Mouse (Mus musculus): Measurements from ENCODE around the gene Dnajb7. TPM values are rescaled to one million over a fixed set of nuclear protein-coding genes. Genes with fewer than 3 reads are reported as not detected.

Dnajb7 gene
- total and polyA plus RNA-seq, 2 experiments from 2014 or later = 0.18 TPM; not detected in 1

DNA sequence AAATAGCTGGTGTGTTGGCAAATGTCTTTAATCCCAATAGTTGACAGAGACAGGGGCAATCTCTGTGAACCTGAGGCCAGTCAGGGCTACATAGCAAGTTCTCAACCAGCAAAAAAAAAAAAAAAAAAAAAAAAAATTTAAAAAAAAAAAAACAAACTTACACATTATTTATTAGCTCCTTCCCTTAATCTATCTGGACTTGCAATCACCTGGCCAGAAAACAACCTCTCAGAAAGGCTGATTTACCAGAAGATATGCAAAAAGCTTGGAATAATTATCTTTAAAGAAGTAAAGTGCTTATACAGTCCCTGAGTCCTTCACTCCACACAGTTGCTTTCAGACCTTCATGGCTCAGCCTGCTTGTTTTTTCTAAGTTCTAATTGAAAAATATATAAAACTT is 9.9 kb downstream of the Dnajb7 start:
- Histone ChIP-seq H3K9me3 (ENCODE audit: low read length) (no peaks in the 10 kb centered on the region), H3K27me3 (ENCODE audit: insufficient read depth, low read length) (no peaks in the 10 kb centered on the region), H3K36me3 (ENCODE audit: insufficient read depth) (no peaks in the 10 kb centered on the region), H3K4me1 (ENCODE audit: insufficient read depth) (peaks cover 16% of the 10 kb centered on the region), H3K4me3 (ENCODE audit: low read depth, low read length) (peak overlapping the region; percentile 84), H3K27ac (ENCODE audit: low read depth, low read length) (no peak overlapping the region), H3K9ac (no peak overlapping the region), H3K4me2 (ENCODE audit: low read depth) (peak overlapping the region; percentile 65)
- DNase-seq (no peak), ATAC-seq (no peak)
- no peak for TF ChIP-seq CTCF (IDR thresholded peaks at IDR 0.05; ENCODE audit: low read depth)

DNA sequence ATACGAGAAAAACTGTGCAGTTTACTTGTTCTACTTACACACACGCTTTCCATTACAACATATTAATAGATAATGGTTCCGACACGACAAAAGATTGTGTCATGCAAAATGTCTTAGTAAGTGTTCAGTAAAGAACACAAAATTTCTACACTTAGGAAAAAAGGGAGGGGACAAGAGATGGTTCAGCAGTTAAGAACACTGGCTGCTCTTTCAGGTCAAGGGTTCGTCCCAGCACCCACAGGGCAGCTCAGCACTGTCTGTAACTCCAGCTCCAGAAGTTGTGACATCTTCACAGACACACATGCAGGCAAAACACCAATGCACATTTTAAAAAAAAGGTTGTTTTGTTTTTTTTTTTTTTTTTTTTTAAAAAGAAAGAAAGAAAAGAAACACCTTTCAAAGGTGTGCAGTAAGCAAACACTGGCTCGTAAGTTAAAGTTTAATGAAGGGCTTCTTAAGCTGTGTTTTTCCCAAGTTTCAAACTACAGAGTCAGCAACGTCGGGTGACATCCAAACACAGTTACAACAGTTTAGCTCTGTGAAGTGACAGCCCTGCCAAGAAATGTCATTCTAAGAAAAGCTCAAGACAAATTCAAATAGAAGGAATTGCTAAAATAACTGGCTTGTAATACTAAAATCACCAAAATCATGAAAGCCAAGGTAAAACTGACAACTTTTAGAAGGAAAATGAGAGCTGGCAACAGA is 13.7 kb downstream of the Dnajb7 start:
- Histone ChIP-seq H3K4me1 (ENCODE audit: insufficient read depth) (peaks cover 6% of the 10 kb centered on the region; the same call in 1 of the 2 replicates), H3K4me2 (ENCODE audit: low read depth) (no peak overlapping the region), H3K9me3 (ENCODE audit: low read length) (no peaks in the 10 kb centered on the region), H3K27ac (ENCODE audit: low read depth, low read length) (no peak overlapping the region), H3K36me3 (ENCODE audit: insufficient read depth) (peaks cover 8% of the 10 kb centered on the region; the same call in 1 of the 2 replicates), H3K9ac (no peak overlapping the region), H3K27me3 (ENCODE audit: insufficient read depth, low read length) (no peaks in the 10 kb centered on the region), H3K4me3 (ENCODE audit: low read depth, low read length) (no peak overlapping the region)
- 79% methylated on average over 8 of the region's 8 CpGs for WGBS
- TF ChIP-seq CTCF (IDR thresholded peaks at IDR 0.05; ENCODE audit: low read depth) = no peak
- no peak for DNase-seq
- no peak for ATAC-seq

DNA sequence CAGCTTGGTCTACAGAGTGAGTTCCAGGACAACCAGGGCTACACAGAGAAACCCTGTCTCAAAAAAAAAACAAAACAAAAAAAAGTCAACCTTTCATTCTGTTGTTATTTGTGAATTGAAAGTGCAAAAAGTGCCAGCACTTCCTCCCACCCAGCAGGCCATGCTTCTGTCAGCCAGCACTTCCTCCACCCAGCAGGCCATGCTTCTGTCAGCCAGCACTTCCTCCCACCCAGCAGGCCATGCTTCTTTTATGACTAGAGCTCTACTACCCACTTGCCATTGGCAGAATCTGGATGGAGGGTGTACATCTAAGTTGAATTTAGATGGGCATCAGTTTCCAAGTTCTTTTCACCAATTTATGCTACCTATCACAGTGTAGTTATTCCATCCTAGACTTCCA is 15.1 kb downstream of the Dnajb7 start:
- DNase-seq (no peak), ATAC-seq (no peak)

DNA sequence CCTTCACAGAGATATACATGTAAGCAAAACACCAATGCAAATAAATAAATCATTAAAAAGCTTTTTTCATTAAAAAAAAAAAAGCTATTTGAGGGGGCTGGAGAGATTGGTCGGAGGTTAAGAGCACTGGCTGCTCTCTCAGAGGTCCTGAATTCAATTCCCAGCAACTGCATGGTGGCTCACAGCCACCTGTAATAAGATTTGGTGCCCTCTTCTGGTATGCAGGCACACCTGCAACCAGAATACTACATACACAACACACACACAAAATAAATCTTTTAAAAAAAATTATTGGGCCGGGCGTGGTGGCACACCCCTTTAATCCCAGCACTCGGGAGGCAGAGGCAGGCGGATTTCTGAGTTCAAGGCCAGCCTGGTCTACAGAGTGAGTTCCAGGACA is 21.8 kb downstream of the Dnajb7 start:
- no peak overlapping the region for H3K9ac ChIP-seq
- peaks cover 63% of the 10 kb centered on the region for H3K36me3 ChIP-seq (ENCODE audit: insufficient read depth)
- H3K4me3 ChIP-seq (ENCODE audit: low read depth, low read length) = no peak overlapping the region
- H3K27ac ChIP-seq (ENCODE audit: low read depth, low read length) = no peak overlapping the region
- no peaks in the 10 kb centered on the region for H3K27me3 ChIP-seq (ENCODE audit: insufficient read depth, low read length)
- no peak for DNase-seq
- H3K4me1 ChIP-seq (ENCODE audit: insufficient read depth) = no peaks in the 10 kb centered on the region
- no peak for ATAC-seq
- WGBS = 97% methylated on average over 5 of the region's 5 CpGs
- H3K4me2 ChIP-seq (ENCODE audit: low read depth) = no peak overlapping the region
- no peaks in the 10 kb centered on the region for H3K9me3 ChIP-seq (ENCODE audit: low read length)
- TF ChIP-seq CTCF (IDR thresholded peaks at IDR 0.05; ENCODE audit: low read depth) = peak; percentile 22; the same call in 1 of the 2 replicates

More for the DNA sequence above, 15.1 kb downstream of the Dnajb7 start:
- H3K27ac ChIP-seq (ENCODE audit: low read depth, low read length) = no peak overlapping the region
- H3K36me3 ChIP-seq (ENCODE audit: insufficient read depth) = peaks cover 10% of the 10 kb centered on the region
- no peaks in the 10 kb centered on the region for H3K9me3 ChIP-seq (ENCODE audit: low read length)
- H3K4me1 ChIP-seq (ENCODE audit: insufficient read depth) = no peaks in the 10 kb centered on the region
- H3K4me3 ChIP-seq (ENCODE audit: low read depth, low read length) = no peak overlapping the region
- no peaks in the 10 kb centered on the region for H3K27me3 ChIP-seq (ENCODE audit: insufficient read depth, low read length)
- TF ChIP-seq CTCF (IDR thresholded peaks at IDR 0.05; ENCODE audit: low read depth) = no peak
- no peak overlapping the region for H3K4me2 ChIP-seq (ENCODE audit: low read depth)
- H3K9ac ChIP-seq = no peak overlapping the region

DNA sequence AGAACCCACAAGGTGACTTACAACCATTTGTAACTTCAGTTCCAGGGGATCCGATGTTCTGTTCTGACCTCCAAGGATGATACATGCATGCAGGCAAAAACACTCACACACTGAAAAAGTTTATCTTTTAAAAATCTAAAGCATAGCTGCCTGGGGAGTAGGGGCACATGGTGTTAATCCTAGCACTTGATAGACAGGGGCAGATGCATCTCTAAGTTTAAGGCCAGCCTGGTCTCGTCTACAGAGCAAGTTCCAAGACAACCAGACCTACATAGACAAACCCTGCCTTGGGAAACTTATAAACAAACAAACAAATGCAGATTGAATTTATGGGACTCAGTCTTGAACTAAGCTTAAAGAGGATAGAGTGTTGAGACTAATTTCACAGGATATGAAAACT is 29.3 kb downstream of the Dnajb7 start:
- WGBS = 89% methylated on average over 2 of the region's 2 CpGs
- Histone ChIP-seq H3K9ac (no peak overlapping the region), H3K27ac (ENCODE audit: low read depth, low read length) (no peak overlapping the region), H3K4me2 (ENCODE audit: low read depth) (no peak overlapping the region), H3K9me3 (ENCODE audit: low read length) (no peaks in the 10 kb centered on the region), H3K4me1 (ENCODE audit: insufficient read depth) (no peaks in the 10 kb centered on the region), H3K4me3 (ENCODE audit: low read depth, low read length) (no peak overlapping the region), H3K27me3 (ENCODE audit: insufficient read depth, low read length) (no peaks in the 10 kb centered on the region), H3K36me3 (ENCODE audit: insufficient read depth) (peaks cover 59% of the 10 kb centered on the region)
- DNase-seq (no peak), ATAC-seq (no peak)
- TF ChIP-seq CTCF (IDR thresholded peaks at IDR 0.05; ENCODE audit: low read depth) = no peak

DNA sequence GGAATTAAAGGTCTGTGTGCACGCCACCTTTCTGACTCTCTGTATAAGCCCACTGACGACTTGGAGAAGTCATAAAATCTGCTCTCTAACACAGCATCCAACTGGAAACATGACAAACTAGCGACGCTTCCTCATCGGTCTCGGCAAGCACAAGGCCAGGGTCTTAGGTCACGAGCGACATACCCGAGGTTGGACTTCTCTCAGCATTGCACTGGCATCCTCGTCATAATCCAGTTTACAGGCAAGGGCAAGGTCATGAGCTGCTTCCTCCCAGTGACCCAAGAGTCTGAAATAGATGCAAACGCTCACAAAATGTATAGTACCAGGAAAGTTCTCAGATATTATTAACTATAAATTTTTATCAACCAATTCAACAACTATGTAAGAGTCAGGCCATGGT is 33.5 kb downstream of the Dnajb7 start:
- Histone ChIP-seq H3K9me3 (ENCODE audit: low read length) (no peaks in the 10 kb centered on the region), H3K36me3 (ENCODE audit: insufficient read depth) (peaks cover 65% of the 10 kb centered on the region), H3K27ac (ENCODE audit: low read depth, low read length) (no peak overlapping the region), H3K4me3 (ENCODE audit: low read depth, low read length) (no peak overlapping the region), H3K9ac (no peak overlapping the region), H3K4me1 (ENCODE audit: insufficient read depth) (no peaks in the 10 kb centered on the region), H3K27me3 (ENCODE audit: insufficient read depth, low read length) (no peaks in the 10 kb centered on the region), H3K4me2 (ENCODE audit: low read depth) (no peak overlapping the region)
- WGBS = 94% methylated on average over 11 of the region's 11 CpGs
- no peak for ATAC-seq
- TF ChIP-seq CTCF (IDR thresholded peaks at IDR 0.05; ENCODE audit: low read depth) = no peak
- no peak for DNase-seq

DNA sequence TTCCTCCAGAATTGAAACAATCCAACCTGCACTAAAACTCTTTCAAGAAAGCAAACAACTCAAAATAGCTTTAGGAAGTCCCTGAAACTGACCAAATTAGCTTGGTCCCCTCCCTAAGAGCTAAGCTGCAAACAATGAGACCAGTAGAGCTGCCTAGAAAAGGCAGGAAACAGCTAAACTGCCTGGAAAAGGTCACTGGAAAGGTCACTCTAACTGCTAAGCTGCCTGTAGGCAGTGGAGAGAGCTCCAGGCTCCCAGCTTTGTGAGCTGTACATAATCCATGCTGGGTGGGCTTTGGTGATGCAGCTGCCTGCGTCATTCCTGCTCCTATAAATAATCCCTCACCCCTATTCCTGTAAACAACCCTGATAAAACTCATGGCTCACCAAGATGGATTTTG is 37.7 kb downstream of the Dnajb7 start:
- Histone ChIP-seq H3K4me1 (ENCODE audit: insufficient read depth) (no peaks in the 10 kb centered on the region), H3K27me3 (ENCODE audit: insufficient read depth, low read length) (no peaks in the 10 kb centered on the region), H3K9ac (no peak overlapping the region), H3K36me3 (ENCODE audit: insufficient read depth) (peaks cover 79% of the 10 kb centered on the region), H3K27ac (ENCODE audit: low read depth, low read length) (no peak overlapping the region), H3K4me2 (ENCODE audit: low read depth) (no peak overlapping the region), H3K4me3 (ENCODE audit: low read depth, low read length) (no peak overlapping the region), H3K9me3 (ENCODE audit: low read length) (no peaks in the 10 kb centered on the region)
- DNase-seq (no peak), ATAC-seq (no peak)
- TF ChIP-seq CTCF (IDR thresholded peaks at IDR 0.05; ENCODE audit: low read depth) = no peak
- WGBS = 47% methylated on average over 1 of the region's 1 CpGs
